Mouse (Mus musculus): ENCODE measurements around the gene Atp6v0a4. TPM values are rescaled to one million over a fixed set of nuclear protein-coding genes. Genes with fewer than 3 reads are reported as not detected.
A peak's percentile ranks its signal among the peaks of the same experiment; 100 is the strongest.

Atp6v0a4 gene
- polyA plus RNA-seq, 1 experiment from 2014 or later = not detected

DNA sequence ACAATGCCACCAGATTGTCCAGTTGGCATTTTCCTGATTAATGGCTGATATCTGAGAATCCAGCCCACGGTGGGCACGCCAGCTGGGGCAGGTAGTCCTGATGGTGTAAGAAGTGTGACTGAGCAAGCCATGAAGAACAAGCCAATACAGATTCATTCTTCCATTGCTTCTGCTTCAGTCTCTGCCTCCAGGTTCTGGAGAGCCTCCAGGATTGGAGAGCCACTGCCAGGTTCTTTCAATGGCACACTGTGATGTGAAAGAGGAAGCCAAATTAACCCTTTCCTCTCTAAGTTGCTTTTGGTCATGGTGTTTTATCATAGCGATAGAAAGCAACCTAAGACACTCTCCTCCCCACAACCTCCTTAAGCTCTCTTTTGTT is 59.3 kb downstream of the Atp6v0a4 start:
- Histone ChIP-seq H3K4me1 (ENCODE audit: control insufficient read depth, insufficient read depth, low read length) (no peaks in the 10 kb centered on the region), H3K9me3 (replicated peaks; ENCODE audit: control insufficient read depth, low read length) (no peaks in the 10 kb centered on the region), H3K27me3 (ENCODE audit: control insufficient read depth, insufficient read depth, low read length) (no peaks in the 10 kb centered on the region), H3K36me3 (replicated peaks; ENCODE audit: control insufficient read depth, insufficient read depth, low read depth, low read length) (no peaks in the 10 kb centered on the region), H3K27ac (replicated peaks; ENCODE audit: low read depth, low read length) (no peak overlapping the region), H3K4me2 (ENCODE audit: low read depth, low read length) (no peak overlapping the region), H3K9ac (replicated peaks; ENCODE audit: low read length) (no peak overlapping the region), H3K4me3 (ENCODE audit: low read depth, low read length) (no peak overlapping the region)
- 81% methylated on average over 3 of the region's 3 CpGs for WGBS
- DNase-seq (ENCODE audit: low spot score) (no peak), ATAC-seq (replicated peaks; ENCODE audit: insufficient number of reproducible peaks, low FRiP score, low TSS enrichment, low read depth) (no peak)

DNA sequence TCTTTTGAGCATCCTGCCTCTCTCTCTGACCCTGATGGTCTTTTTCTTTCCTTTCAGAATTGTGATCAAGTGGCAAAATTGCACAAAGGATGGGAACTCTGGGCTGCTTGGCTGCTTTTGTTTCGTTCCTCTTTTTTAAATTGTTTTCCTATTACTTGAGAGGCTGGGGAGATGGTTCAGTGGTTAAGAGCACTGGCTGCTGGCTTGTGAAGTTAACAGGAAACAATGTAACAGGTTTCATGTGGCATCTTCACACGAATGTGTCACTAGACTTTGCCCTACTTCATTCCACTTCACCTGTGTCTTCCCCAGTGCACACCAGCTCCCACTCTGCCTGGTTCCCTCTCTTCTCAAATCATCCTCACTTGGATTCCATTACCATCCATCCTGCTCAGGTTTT is 59.8 kb downstream of the Atp6v0a4 start:
- H3K4me3 ChIP-seq (ENCODE audit: low read depth, low read length) = no peak overlapping the region
- DNase-seq (ENCODE audit: low spot score) (no peak), ATAC-seq (replicated peaks; ENCODE audit: insufficient number of reproducible peaks, low FRiP score, low TSS enrichment, low read depth) (no peak)
- H3K27ac ChIP-seq (replicated peaks; ENCODE audit: low read depth, low read length) = no peak overlapping the region
- no peaks in the 10 kb centered on the region for H3K36me3 ChIP-seq (replicated peaks; ENCODE audit: control insufficient read depth, insufficient read depth, low read depth, low read length)
- H3K4me1 ChIP-seq (ENCODE audit: control insufficient read depth, insufficient read depth, low read length) = no peaks in the 10 kb centered on the region
- WGBS = 78% methylated on average over 2 of the region's 2 CpGs
- no peak overlapping the region for H3K4me2 ChIP-seq (ENCODE audit: low read depth, low read length)
- no peaks in the 10 kb centered on the region for H3K27me3 ChIP-seq (ENCODE audit: control insufficient read depth, insufficient read depth, low read length)
- H3K9me3 ChIP-seq (replicated peaks; ENCODE audit: control insufficient read depth, low read length) = no peaks in the 10 kb centered on the region
- H3K9ac ChIP-seq (replicated peaks; ENCODE audit: low read length) = no peak overlapping the region

GRCm38 (mm10) chr6:38058805-38059204 is 65.6 kb downstream of the Atp6v0a4 start:
- Histone ChIP-seq H3K9ac (replicated peaks; ENCODE audit: low read length) (no peak overlapping the region), H3K36me3 (replicated peaks; ENCODE audit: control insufficient read depth, insufficient read depth, low read depth, low read length) (no peaks in the 10 kb centered on the region), H3K4me2 (ENCODE audit: low read depth, low read length) (no peak overlapping the region), H3K9me3 (replicated peaks; ENCODE audit: control insufficient read depth, low read length) (no peaks in the 10 kb centered on the region), H3K27ac (replicated peaks; ENCODE audit: low read depth, low read length) (no peak overlapping the region), H3K4me1 (ENCODE audit: control insufficient read depth, insufficient read depth, low read length) (no peaks in the 10 kb centered on the region), H3K27me3 (ENCODE audit: control insufficient read depth, insufficient read depth, low read length) (no peaks in the 10 kb centered on the region), H3K4me3 (ENCODE audit: low read depth, low read length) (no peak overlapping the region)
- 53% methylated on average over 5 of the region's 5 CpGs for WGBS
- DNase-seq (ENCODE audit: low spot score) (peak; percentile 29), ATAC-seq (replicated peaks; ENCODE audit: insufficient number of reproducible peaks, low FRiP score, low TSS enrichment, low read depth) (no peak)

GRCm38 (mm10) chr6:38055471-38056330 is 68.7 kb downstream of the Atp6v0a4 start:
- H3K4me2 ChIP-seq (ENCODE audit: low read depth, low read length) = no peak overlapping the region
- H3K9me3 ChIP-seq (replicated peaks; ENCODE audit: control insufficient read depth, low read length) = no peaks in the 10 kb centered on the region
- no peak overlapping the region for H3K27ac ChIP-seq (replicated peaks; ENCODE audit: low read depth, low read length)
- WGBS = 80% methylated on average over 15 of the region's 15 CpGs
- no peaks in the 10 kb centered on the region for H3K27me3 ChIP-seq (ENCODE audit: control insufficient read depth, insufficient read depth, low read length)
- no peaks in the 10 kb centered on the region for H3K4me1 ChIP-seq (ENCODE audit: control insufficient read depth, insufficient read depth, low read length)
- no peaks in the 10 kb centered on the region for H3K36me3 ChIP-seq (replicated peaks; ENCODE audit: control insufficient read depth, insufficient read depth, low read depth, low read length)
- no peak overlapping the region for H3K9ac ChIP-seq (replicated peaks; ENCODE audit: low read length)
- ATAC-seq (replicated peaks; ENCODE audit: insufficient number of reproducible peaks, low FRiP score, low TSS enrichment, low read depth) (no peak), DNase-seq (ENCODE audit: low spot score) (no peak)
- no peak overlapping the region for H3K4me3 ChIP-seq (ENCODE audit: low read depth, low read length)

- H3K4me2 ChIP-seq (ENCODE audit: low read depth, low read length) = no peak overlapping the region
- DNase-seq (ENCODE audit: low spot score) (no peak), ATAC-seq (replicated peaks; ENCODE audit: insufficient number of reproducible peaks, low FRiP score, low TSS enrichment, low read depth) (no peak)
- no peak overlapping the region for H3K9ac ChIP-seq (replicated peaks; ENCODE audit: low read length)
- no peaks in the 10 kb centered on the region; the same call in 1 of the 2 replicates for H3K9me3 ChIP-seq (replicated peaks; ENCODE audit: control insufficient read depth, low read length)
- no peak overlapping the region for H3K4me3 ChIP-seq (ENCODE audit: low read depth, low read length)
- WGBS = 93% methylated on average over 6 of the region's 6 CpGs
- no peak overlapping the region for H3K27ac ChIP-seq (replicated peaks; ENCODE audit: low read depth, low read length)
- H3K4me1 ChIP-seq (ENCODE audit: control insufficient read depth, insufficient read depth, low read length) = no peaks in the 10 kb centered on the region
- H3K27me3 ChIP-seq (ENCODE audit: control insufficient read depth, insufficient read depth, low read length) = no peaks in the 10 kb centered on the region
- H3K36me3 ChIP-seq (replicated peaks; ENCODE audit: control insufficient read depth, insufficient read depth, low read depth, low read length) = no peaks in the 10 kb centered on the region
Observed at GRCm38 (mm10) chr6:38049601-38050000, 74.8 kb downstream of the Atp6v0a4 start.

DNA sequence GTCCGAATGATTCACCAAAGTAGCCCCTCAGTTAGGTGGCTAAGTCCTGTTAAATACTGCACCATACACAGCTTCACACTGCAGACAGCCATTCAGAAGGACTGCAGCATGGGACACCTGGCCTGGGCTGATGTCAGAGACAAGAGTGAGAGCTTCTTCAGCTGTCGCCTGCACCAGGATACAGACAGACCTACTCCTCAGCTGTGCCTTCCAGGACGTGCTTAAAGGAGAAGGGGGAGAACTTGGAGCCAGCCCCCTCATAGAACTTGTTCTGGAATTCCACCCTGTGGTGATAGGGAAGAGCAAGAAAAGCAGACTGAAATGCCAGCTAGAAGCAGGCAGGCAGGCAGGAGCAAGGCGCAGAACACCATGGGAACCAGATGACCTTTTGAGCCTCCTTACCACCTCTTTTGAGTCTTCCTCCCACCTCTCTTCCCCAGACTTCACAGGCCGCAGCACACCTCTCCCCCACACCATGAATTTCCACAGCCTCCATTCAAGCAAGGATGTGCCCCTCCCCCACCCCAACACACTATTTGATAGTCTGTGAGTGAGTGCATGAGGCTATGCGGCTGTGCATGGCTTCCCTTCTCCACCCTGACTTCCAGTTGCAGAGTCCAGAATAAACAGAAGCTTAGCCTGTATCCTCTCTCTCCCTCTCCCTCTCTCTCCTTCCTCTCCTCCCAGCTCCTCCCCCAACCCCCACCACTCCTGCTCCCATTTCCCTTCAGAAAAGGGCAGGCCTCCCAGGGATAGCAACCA is 75.4 kb downstream of the Atp6v0a4 start:
- H3K36me3 ChIP-seq (replicated peaks; ENCODE audit: control insufficient read depth, insufficient read depth, low read depth, low read length) = no peaks in the 10 kb centered on the region
- ATAC-seq (replicated peaks; ENCODE audit: insufficient number of reproducible peaks, low FRiP score, low TSS enrichment, low read depth) (no peak), DNase-seq (ENCODE audit: low spot score) (peak; percentile 20)
- no peak overlapping the region for H3K4me3 ChIP-seq (ENCODE audit: low read depth, low read length)
- no peak overlapping the region for H3K9ac ChIP-seq (replicated peaks; ENCODE audit: low read length)
- H3K9me3 ChIP-seq (replicated peaks; ENCODE audit: control insufficient read depth, low read length) = no peaks in the 10 kb centered on the region; the same call in 1 of the 2 replicates
- no peaks in the 10 kb centered on the region for H3K27me3 ChIP-seq (ENCODE audit: control insufficient read depth, insufficient read depth, low read length)
- H3K27ac ChIP-seq (replicated peaks; ENCODE audit: low read depth, low read length) = no peak overlapping the region
- 64% methylated on average over 6 of the region's 6 CpGs for whole genome bisulfite sequencing
- no peaks in the 10 kb centered on the region for H3K4me1 ChIP-seq (ENCODE audit: control insufficient read depth, insufficient read depth, low read length)
- H3K4me2 ChIP-seq (ENCODE audit: low read depth, low read length) = no peak overlapping the region

DNA sequence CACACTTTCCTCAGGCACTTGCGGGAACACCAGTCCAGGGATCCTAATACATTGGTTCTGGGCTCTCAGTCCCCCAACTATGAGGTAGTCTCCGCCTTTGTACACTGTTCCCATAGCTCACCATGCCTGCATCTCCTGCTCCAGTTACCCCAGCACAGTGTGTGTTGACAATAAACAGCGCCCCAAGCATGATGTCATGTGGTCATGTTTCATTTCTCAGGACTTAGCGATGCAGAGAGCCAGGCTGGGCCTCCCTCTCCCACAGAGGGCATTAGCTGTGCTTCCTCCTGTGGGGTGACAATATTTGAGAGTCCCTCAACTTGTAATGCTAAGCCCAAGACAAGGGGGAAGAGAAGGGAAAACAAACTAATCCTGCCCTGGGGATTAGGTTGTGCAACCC is 76.4 kb downstream of the Atp6v0a4 start:
- no peaks in the 10 kb centered on the region; the same call in 1 of the 2 replicates for H3K9me3 ChIP-seq (replicated peaks; ENCODE audit: control insufficient read depth, low read length)
- 80% methylated on average over 4 of the region's 4 CpGs for WGBS

DNA sequence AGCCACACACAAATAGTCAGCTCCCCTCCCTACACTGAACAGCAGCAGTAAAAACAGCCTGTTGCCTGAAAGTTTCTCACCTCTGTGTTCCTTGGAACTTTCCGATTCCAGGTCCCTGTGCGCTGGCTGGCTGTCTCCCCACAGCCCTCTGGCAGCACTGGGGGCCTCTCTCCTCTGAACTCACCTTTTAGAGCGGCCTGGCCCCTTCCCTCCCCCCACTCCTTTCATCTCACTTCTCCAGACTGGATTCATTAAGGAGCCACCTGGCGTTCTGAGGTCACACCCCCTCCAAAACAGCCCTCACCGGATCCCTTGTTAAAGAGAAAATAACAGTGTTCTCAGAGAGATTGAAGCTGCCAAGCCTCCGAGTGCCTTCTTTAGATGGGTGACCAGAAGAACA is 77.5 kb downstream of the Atp6v0a4 start, which contains the start of gene Svopl:
Gene Svopl, minus strand, starts transcription at position 159 of the 400 bp plus-strand sequence.
- DNase-seq (ENCODE audit: low spot score) (peak; percentile 67), ATAC-seq (replicated peaks; ENCODE audit: insufficient number of reproducible peaks, low FRiP score, low TSS enrichment, low read depth) (no peak)

More for the DNA sequence above, 76.4 kb downstream of the Atp6v0a4 start:
- Histone ChIP-seq H3K4me1 (ENCODE audit: control insufficient read depth, insufficient read depth, low read length) (no peaks in the 10 kb centered on the region), H3K27me3 (ENCODE audit: control insufficient read depth, insufficient read depth, low read length) (no peaks in the 10 kb centered on the region), H3K27ac (replicated peaks; ENCODE audit: low read depth, low read length) (no peak overlapping the region), H3K4me2 (ENCODE audit: low read depth, low read length) (no peak overlapping the region), H3K9ac (replicated peaks; ENCODE audit: low read length) (no peak overlapping the region), H3K4me3 (ENCODE audit: low read depth, low read length) (no peak overlapping the region), H3K36me3 (replicated peaks; ENCODE audit: control insufficient read depth, insufficient read depth, low read depth, low read length) (no peaks in the 10 kb centered on the region)
- DNase-seq (ENCODE audit: low spot score) (no peak), ATAC-seq (replicated peaks; ENCODE audit: insufficient number of reproducible peaks, low FRiP score, low TSS enrichment, low read depth) (no peak)

More for the DNA sequence above, 77.5 kb downstream of the Atp6v0a4 start, which contains the start of gene Svopl:
- WGBS = 4% methylated on average over 6 of the region's 6 CpGs
- H3K9me3 ChIP-seq (replicated peaks; ENCODE audit: control insufficient read depth, low read length) = no peaks in the 10 kb centered on the region; the same call in 1 of the 2 replicates
- no peaks in the 10 kb centered on the region for H3K27me3 ChIP-seq (ENCODE audit: control insufficient read depth, insufficient read depth, low read length)
- H3K9ac ChIP-seq (replicated peaks; ENCODE audit: low read length) = no peak within 1 kb of the TSS
- no peak within 1 kb of the TSS for H3K4me3 ChIP-seq (ENCODE audit: low read depth, low read length)
- H3K4me1 ChIP-seq (ENCODE audit: control insufficient read depth, insufficient read depth, low read length) = no peaks in the 10 kb centered on the region
- no peaks in the 10 kb centered on the region for H3K36me3 ChIP-seq (replicated peaks; ENCODE audit: control insufficient read depth, insufficient read depth, low read depth, low read length)
- H3K4me2 ChIP-seq (ENCODE audit: low read depth, low read length) = no peak within 1 kb of the TSS; the same call in 1 of the 2 replicates
- no peak within 1 kb of the TSS for H3K27ac ChIP-seq (replicated peaks; ENCODE audit: low read depth, low read length)

All from embryonic facial prominence, embryonic 11.5 days (tissue).